Mouse (Mus musculus) limb, embryonic 14.5 days (tissue): ENCODE results near the gene Lcn4. TPM values are rescaled to one million over a fixed set of nuclear protein-coding genes. Genes with fewer than 3 reads are reported as not detected.

ENCODE experiments used
- ATAC-seq: fragments of 200-750 bp; cut with Nextera tagmentation; 2 replicates; pipeline ENCODE4 v1.8.0; 2017; ENCODE audit warnings: low read depth, moderate number of reproducible peaks, moderate TSS enrichment; ENCODE audit not compliant: low FRiP score
- DNase-seq: peaks from one replicate; pipeline ENCODE4 v3.0.0-alpha.2; 2015; ENCODE audit warnings: low spot score
- H3K27ac ChIP-seq: fragments of 300-500 bp; sonication (generic); replicated peaks from 2 replicates; pipeline ENCODE4 v1.5.1; 2014; ENCODE audit warnings: low read depth, mild to moderate bottlenecking, low read length, moderate library complexity, mixed read lengths
- H3K27me3 ChIP-seq: fragments of 300-500 bp; sonication (generic); 2 replicates; pipeline ENCODE4 v1.6.1; 2014; ENCODE audit warnings: low read length, mixed read lengths; ENCODE audit not compliant: control insufficient read depth, insufficient read depth
- H3K36me3 ChIP-seq: fragments of 300-500 bp; sonication (generic); 2 replicates; pipeline ENCODE4 v1.6.1; 2014; ENCODE audit warnings: mild to moderate bottlenecking, low read length, moderate library complexity, mixed read lengths; ENCODE audit not compliant: control insufficient read depth, insufficient read depth
- H3K4me1 ChIP-seq: fragments of 300-500 bp; sonication (generic); 2 replicates; pipeline ENCODE4 v1.6.1; 2014; ENCODE audit warnings: antibody characterized with exemption, low read length, mixed read lengths; ENCODE audit not compliant: control insufficient read depth, insufficient read depth
- H3K4me2 ChIP-seq: fragments of 300-500 bp; sonication (generic); replicated peaks from 2 replicates; pipeline ENCODE4 v1.6.1; 2014; ENCODE audit warnings: low read depth, mild to moderate bottlenecking, low read length, moderate library complexity; ENCODE audit not compliant: severe bottlenecking
- H3K4me3 ChIP-seq: fragments of 300-500 bp; sonication (generic); replicated peaks from 2 replicates; pipeline ENCODE4 v1.5.1; 2014; ENCODE audit warnings: low read length
- H3K9ac ChIP-seq: fragments of 300-500 bp; sonication (generic); 2 replicates; pipeline ENCODE4 v1.6.1; 2014; ENCODE audit warnings: mild to moderate bottlenecking, low read depth, low read length, moderate library complexity; ENCODE audit not compliant: severe bottlenecking
- H3K9me3 ChIP-seq: fragments of 300-500 bp; sonication (generic); 2 replicates; pipeline ENCODE4 v1.6.1; 2016; ENCODE audit warnings: low read length; ENCODE audit not compliant: control insufficient read depth
- POLR2A ChIP-seq: fragments of 200-500 bp; IDR thresholded peaks from 2 replicates; pipeline ENCODE4 v1.8.0; 2012; ENCODE audit warnings: inconsistent platforms, mild to moderate bottlenecking, moderate library complexity, borderline replicate concordance; ENCODE audit not compliant: insufficient read depth, insufficient read length; ENCODE audit errors: extremely low read depth
- WGBS: fragments of 180-500 bp; shearing (Covaris S2); extraction: QIAGEN DNeasy Blood & Tissue Kit; methylation state at CpG from one replicate; pipeline ENCODE4 v1.1.7; 2014; 5-methylcytosine and 5-hydroxymethylcytosine counted together
- polyA plus RNA-seq, 2 experiments: library from polyadenylated mRNA; depleted of rRNA in 1 of 2; stranded (reverse) in 1 of 2; unstranded in 1 of 2; fragments of >200 nt; fragmentation: Nextera tagmentation in 1 of 2; extraction: Ambion mirVana in 1 of 2; gene quantifications; 2 replicates each; pipeline versions ENCODE4 v1.2.1 to v1.2.3; 2012 to 2014

Lcn4 gene
- polyA plus RNA-seq, 2 experiments: not detected

- no peak for ATAC-seq
- Histone ChIP-seq H3K4me3 (no peak overlapping the region), H3K9ac (no peak overlapping the region), H3K36me3 (peaks cover 61% of the 10 kb centered on the region), H3K4me2 (no peak overlapping the region), H3K27ac (no peak overlapping the region; the same call in 1 of the 2 replicates), H3K4me1 (peaks cover 27% of the 10 kb centered on the region), H3K9me3 (no peaks in the 10 kb centered on the region), H3K27me3 (no peaks in the 10 kb centered on the region)
- no peak for TF ChIP-seq POLR2A
- WGBS: 68% methylated on average over 4 of the region's 4 CpGs
- DNase-seq: no peak
These were observed 37.0 kb downstream of the Lcn4 start for GRCm38 (mm10) chr2:26633953-26634530.

DNA sequence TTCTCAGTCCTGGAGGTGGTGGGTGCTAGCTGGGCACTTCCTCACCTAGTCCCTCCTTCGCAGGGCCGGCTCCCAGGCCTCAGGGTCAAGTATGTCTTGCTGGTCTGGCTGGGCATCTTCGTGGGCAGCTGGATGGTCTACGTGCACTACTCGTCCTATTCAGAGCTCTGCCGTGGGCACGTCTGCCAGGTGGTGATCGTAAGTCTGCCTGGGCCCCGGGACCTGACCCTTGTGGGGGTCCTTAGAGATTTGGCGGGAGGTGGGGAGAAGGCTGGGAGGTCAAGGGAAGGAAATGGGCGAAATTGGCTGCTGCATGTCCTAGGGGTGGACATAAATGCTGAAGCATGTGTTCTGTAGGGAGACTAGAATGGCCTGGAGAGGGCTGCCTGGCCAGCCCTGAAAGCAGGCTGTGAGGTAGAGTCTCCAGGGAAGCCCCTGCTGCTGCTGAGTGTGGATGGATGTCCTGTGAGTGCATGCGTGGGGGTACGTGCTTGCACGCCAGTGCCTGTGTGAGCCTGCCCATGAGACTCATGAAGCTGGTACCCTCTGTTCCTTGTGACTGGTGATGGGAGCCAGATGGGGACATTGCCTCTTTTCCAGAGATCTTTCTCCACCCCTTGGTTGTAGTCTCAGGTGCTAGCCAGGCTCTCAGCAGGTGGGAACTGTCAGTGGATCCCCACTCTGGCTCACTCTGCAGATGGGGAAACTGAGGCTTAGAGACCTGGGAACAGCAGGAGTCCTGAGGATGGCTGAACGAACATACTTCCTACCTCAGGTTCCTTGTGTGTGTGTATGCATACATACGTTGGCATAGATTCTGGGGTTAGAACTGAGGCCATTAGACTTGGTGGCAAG is 38.3 kb downstream of the Lcn4 start:
- H3K27me3 ChIP-seq: no peaks in the 10 kb centered on the region
- no peak overlapping the region for H3K4me3 ChIP-seq
- no peak for ATAC-seq
- no peak for DNase-seq
- 0 out of 2 replicates have a peak overlapping the region, but pooled peaks have one; percentile 22 for H3K9ac ChIP-seq
- TF ChIP-seq POLR2A: no peak
- no peaks in the 10 kb centered on the region for H3K9me3 ChIP-seq
- 76% methylated on average over 16 of the region's 16 CpGs for WGBS
- peaks cover 49% of the 10 kb centered on the region for H3K36me3 ChIP-seq
- no peak overlapping the region for H3K27ac ChIP-seq
- peaks cover 19% of the 10 kb centered on the region for H3K4me1 ChIP-seq
- no peak overlapping the region for H3K4me2 ChIP-seq

- WGBS: 21% methylated on average over 5 of the region's 5 CpGs
- TF ChIP-seq POLR2A: no peak
- peak overlapping the region; percentile 92 for H3K4me2 ChIP-seq
- ATAC-seq (peak; percentile 18), DNase-seq (no peak)
- H3K4me1 ChIP-seq: peaks cover 18% of the 10 kb centered on the region
- H3K9me3 ChIP-seq: no peaks in the 10 kb centered on the region
- H3K9ac ChIP-seq: peak overlapping the region; percentile 93
- peaks cover 11% of the 10 kb centered on the region; the same call in 1 of the 2 replicates for H3K36me3 ChIP-seq
- H3K27me3 ChIP-seq: no peaks in the 10 kb centered on the region
- H3K4me3 ChIP-seq: peak overlapping the region; percentile 76
- peak overlapping the region; percentile 58; the same call in 1 of the 2 replicates for H3K27ac ChIP-seq
These were observed 42.2 kb downstream of the Lcn4 start for GRCm38 (mm10) chr2:26628792-26629437.

DNA sequence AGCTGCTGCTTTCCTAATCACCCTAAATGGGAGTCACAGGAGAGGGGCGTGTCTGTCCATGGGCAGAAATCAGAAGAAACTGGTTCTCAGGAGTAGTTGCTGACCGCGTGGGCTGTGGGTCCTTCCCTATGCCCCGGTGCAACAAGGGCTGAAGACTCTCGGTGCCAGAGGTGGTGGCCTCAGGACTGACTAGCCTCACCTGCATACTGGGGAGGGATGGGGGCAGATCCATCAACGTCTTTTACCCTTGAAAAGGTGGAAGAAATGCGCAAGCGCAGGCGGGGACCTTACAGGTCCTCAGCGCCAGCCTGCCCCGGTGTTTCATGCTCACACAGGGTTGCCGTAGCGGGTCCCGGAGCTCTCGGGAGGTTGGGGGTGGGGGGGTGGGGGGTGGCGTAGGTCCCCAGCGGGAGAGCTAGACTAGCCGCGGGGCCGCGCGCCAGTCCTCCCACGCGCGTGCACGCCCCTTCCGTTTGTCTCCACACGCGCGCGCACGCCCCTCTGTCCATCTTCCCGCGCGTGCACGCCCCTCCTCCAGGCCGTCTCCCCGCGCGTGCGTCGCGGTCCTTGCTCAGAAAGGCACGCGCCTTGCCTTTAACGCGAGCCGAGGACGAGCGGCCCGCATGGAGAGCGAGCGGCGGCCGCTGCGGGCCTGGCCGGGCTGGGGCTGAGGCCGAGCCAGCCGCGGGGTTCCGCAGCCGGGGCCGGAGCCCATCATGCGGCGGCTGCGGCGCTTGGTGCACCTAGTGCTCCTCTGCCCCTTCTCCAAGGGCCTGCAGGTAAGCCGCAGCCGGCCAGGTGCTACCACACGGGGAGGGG is 43.0 kb downstream of the Lcn4 start, which contains the start of gene Fam69b:
Gene Fam69b (plus strand): TSS at position 537 of the 819 bp plus-strand sequence.
- no peaks in the 10 kb centered on the region for H3K9me3 ChIP-seq
- peak; percentile 89 for DNase-seq
- H3K4me2 ChIP-seq: peak within 1 kb of the TSS; percentile 92
- H3K4me3 ChIP-seq: peak within 1 kb of the TSS; percentile 76
- peak within 1 kb of the TSS; percentile 93 for H3K9ac ChIP-seq
- WGBS: under 1% methylated on average over 39 of the region's 70 CpGs
- peak; percentile 74 for ATAC-seq
- TF ChIP-seq POLR2A: peak; percentile 50; the same call in 1 of the 2 replicates
- peaks cover 18% of the 10 kb centered on the region for H3K4me1 ChIP-seq
- H3K27me3 ChIP-seq: no peaks in the 10 kb centered on the region
- H3K36me3 ChIP-seq: 0 out of 2 replicates have a peak, but pooled peaks cover 5% of the 10 kb centered on the region
- peak within 1 kb of the TSS; percentile 58; the same call in 1 of the 2 replicates for H3K27ac ChIP-seq
